Comparison of ENCODE assay signal across 29 mouse cellular contexts in the genomic region with DNA sequence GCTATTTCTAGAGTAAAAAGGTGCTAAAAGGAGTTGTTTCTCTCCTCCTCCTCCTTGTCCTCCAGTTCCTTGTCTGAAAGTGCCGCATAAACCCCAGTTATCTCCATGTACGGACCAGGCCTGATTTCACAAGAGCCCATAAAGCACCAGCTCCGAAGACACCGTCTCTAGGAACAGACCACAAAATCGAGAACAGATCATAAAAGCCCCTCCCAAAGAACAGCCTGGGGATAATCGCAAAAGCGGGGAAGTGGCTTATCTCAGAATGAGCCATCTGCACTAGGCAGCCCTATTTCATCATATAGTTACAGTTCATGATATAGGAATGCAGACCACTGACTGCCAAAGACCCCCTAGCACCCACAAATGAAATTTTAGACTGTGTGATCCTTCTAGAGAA.
DNase-seq lines count a peak whose midpoint lies in the region; ATAC-seq lines count a peak whose summit lies in the region.
"Had no signal": no experiment of that assay in that cellular context is flagged by ENCODE, and none has a peak within 500 bp of the region (broad histone marks: within the 10 kb centered on the region; RNA-seq: fewer than 3 reads in every experiment).

No protein-coding gene starts in this region.

- no peak for ATAC-seq in midbrain, embryonic 11.5 days (ENCODE audit: low FRiP score)
- no peak for ATAC-seq in midbrain, embryonic 13.5 days
- peak; percentile 17 for ATAC-seq in common myeloid progenitor, adult 5-6 weeks (replicated peaks; ENCODE audit: low read depth, poor library complexity, severe bottlenecking)
- peak; percentile 56 for ATAC-seq in megakaryocyte progenitor cell, adult 5-6 weeks (replicated peaks; ENCODE audit: poor library complexity)
- ATAC-seq: CD4-positive, CD25-positive, alpha-beta regulatory T cell, adult 4 months; forebrain, embryonic 15.5 days; hindbrain, postnatal 0 days; inflammation-experienced regulatory T-cells, adult 6 months; Patski had no signal

- no peaks in the 10 kb centered on the region for H3K9me3 ChIP-seq in midbrain, embryonic 11.5 days (ENCODE audit: control insufficient read depth, low read length)
- H3K9me3 ChIP-seq in midbrain, embryonic 13.5 days: no peaks in the 10 kb centered on the region
- H3K9me3 ChIP-seq: embryonic facial prominence, embryonic 10.5 days; embryonic facial prominence, embryonic 13.5 days; forebrain, embryonic 12.5 days; forebrain, embryonic 15.5 days; heart, embryonic 10.5 days; heart, embryonic 13.5 days had no signal

- DNase-seq in midbrain, embryonic 11.5 days (ENCODE audit: low spot score, missing footprints): peak; percentile 47
- DNase-seq in lung, adult 18-20 months: no peak
- DNase-seq in urinary bladder, adult 2 months (ENCODE audit: low spot score): no peak
- no peak for DNase-seq in right cerebral cortex, adult 2 months (ENCODE audit: low spot score in 2 of 2)
- DNase-seq: adrenal gland, postnatal 14 days; cerebellum, adult 11 months; cerebellum, adult 2 months; cerebellum, adult 9-11 months; cerebellum, postnatal 25 days; embryo, embryonic 11 days; gastrocnemius, postnatal 36 days; heart, adult 2 months; heart, postnatal 14 days; heart, postnatal 4 days had no signal

- H3K27me3 ChIP-seq in midbrain, embryonic 11.5 days (ENCODE audit: control insufficient read depth, insufficient read depth, low read length): no peaks in the 10 kb centered on the region
- no peaks in the 10 kb centered on the region for H3K27me3 ChIP-seq in midbrain, embryonic 13.5 days
- H3K27me3 ChIP-seq: embryonic facial prominence, embryonic 13.5 days; forebrain, embryonic 12.5 days; forebrain, embryonic 15.5 days; heart, embryonic 13.5 days had no signal

- no peaks in the 10 kb centered on the region for H3K4me1 ChIP-seq in midbrain, embryonic 11.5 days (ENCODE audit: control insufficient read depth, insufficient read depth, low read length)
- no peaks in the 10 kb centered on the region for H3K4me1 ChIP-seq in midbrain, embryonic 13.5 days (replicated peaks)
- H3K4me1 ChIP-seq: embryonic facial prominence, embryonic 10.5 days; embryonic facial prominence, embryonic 13.5 days; forebrain, embryonic 12.5 days; forebrain, embryonic 15.5 days; heart, embryonic 10.5 days; heart, embryonic 13.5 days had no signal

- H3K9ac ChIP-seq in midbrain, embryonic 11.5 days (ENCODE audit: low read length): no peak overlapping the region
- H3K9ac ChIP-seq in midbrain, embryonic 13.5 days (replicated peaks): no peak overlapping the region
- H3K9ac ChIP-seq: embryonic facial prominence, embryonic 13.5 days; forebrain, embryonic 12.5 days; forebrain, embryonic 15.5 days; heart, embryonic 13.5 days; hindbrain, embryonic 14.5 days had no signal

- WGBS in midbrain, embryonic 11.5 days: 89% methylated on average over 7 of the region's 7 CpGs
- 89% methylated on average over 7 of the region's 7 CpGs for WGBS in midbrain, embryonic 13.5 days

- H3K4me3 ChIP-seq in midbrain, embryonic 11.5 days (ENCODE audit: low read depth, low read length): no peak overlapping the region
- no peak overlapping the region for H3K4me3 ChIP-seq in midbrain, embryonic 13.5 days (replicated peaks)
- H3K4me3 ChIP-seq: embryonic facial prominence, embryonic 10.5 days; embryonic facial prominence, embryonic 13.5 days; erythroblast, embryonic 14.5 days; forebrain, embryonic 12.5 days; forebrain, embryonic 15.5 days; heart, adult 2 months; heart, embryonic 10.5 days; heart, embryonic 13.5 days had no signal

- no peak overlapping the region for H3K4me2 ChIP-seq in midbrain, embryonic 11.5 days
- H3K4me2 ChIP-seq in midbrain, embryonic 13.5 days (replicated peaks): no peak overlapping the region
- H3K4me2 ChIP-seq: embryonic facial prominence, embryonic 13.5 days; forebrain, embryonic 12.5 days; forebrain, embryonic 15.5 days; heart, embryonic 13.5 days; hindbrain, embryonic 14.5 days had no signal

- no peak overlapping the region for H3K27ac ChIP-seq in midbrain, embryonic 11.5 days (ENCODE audit: low read depth, low read length)
- H3K27ac ChIP-seq in midbrain, embryonic 13.5 days: no peak overlapping the region
- H3K27ac ChIP-seq: embryonic facial prominence, embryonic 10.5 days; embryonic facial prominence, embryonic 13.5 days; forebrain, embryonic 12.5 days; forebrain, embryonic 15.5 days; heart, adult 2 months; heart, embryonic 10.5 days; heart, embryonic 13.5 days; hindbrain, embryonic 14.5 days; hindbrain, postnatal 0 days had no signal

- H3K36me3 ChIP-seq in midbrain, embryonic 11.5 days (ENCODE audit: control insufficient read depth, insufficient read depth, low read length): no peaks in the 10 kb centered on the region
- no peaks in the 10 kb centered on the region for H3K36me3 ChIP-seq in midbrain, embryonic 13.5 days
- H3K36me3 ChIP-seq: embryonic facial prominence, embryonic 10.5 days; embryonic facial prominence, embryonic 13.5 days; forebrain, embryonic 12.5 days; forebrain, embryonic 15.5 days; heart, embryonic 10.5 days; heart, embryonic 13.5 days had no signal

Comparison
In these comparisons a context has a peak if more than half of its experiments do, and no peak if none do; other contexts are left out.
1. ATAC-seq: peak in common myeloid progenitor, adult 5-6 weeks (single experiment) and megakaryocyte progenitor cell, adult 5-6 weeks (single experiment); none in midbrain, embryonic 11.5 days (single experiment) and midbrain, embryonic 13.5 days (single experiment).